Mouse (Mus musculus): ENCODE measurements around the gene Stpg3. TPM values are rescaled to one million over a fixed set of nuclear protein-coding genes. Genes with fewer than 3 reads are reported as not detected.

The Stpg3 gene
- not detected in 2 replicates for total RNA-seq (2023)

DNA sequence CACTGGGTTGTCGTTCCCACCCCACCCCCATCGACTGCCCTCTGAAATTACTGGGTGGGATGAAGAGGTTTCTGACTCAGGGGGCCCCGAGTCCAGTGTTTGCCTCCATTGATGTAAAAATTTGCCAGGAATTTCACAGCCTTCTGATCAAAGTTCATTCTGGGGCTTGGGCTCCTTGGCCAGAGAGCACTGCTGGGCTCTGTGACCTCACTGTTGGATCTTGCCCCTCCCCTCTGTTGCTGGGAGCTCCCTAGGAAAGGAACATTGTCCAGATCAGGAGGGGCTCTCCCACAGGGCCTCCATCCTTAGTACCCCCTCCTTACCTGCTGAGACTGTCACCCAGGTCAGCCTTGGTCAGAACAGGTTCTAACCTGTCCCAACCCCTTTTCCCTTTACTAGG is at the start of gene Stpg3:
Stpg3 (minus strand) TSS at position 194 of the 400 bp plus-strand sequence.

DNA sequence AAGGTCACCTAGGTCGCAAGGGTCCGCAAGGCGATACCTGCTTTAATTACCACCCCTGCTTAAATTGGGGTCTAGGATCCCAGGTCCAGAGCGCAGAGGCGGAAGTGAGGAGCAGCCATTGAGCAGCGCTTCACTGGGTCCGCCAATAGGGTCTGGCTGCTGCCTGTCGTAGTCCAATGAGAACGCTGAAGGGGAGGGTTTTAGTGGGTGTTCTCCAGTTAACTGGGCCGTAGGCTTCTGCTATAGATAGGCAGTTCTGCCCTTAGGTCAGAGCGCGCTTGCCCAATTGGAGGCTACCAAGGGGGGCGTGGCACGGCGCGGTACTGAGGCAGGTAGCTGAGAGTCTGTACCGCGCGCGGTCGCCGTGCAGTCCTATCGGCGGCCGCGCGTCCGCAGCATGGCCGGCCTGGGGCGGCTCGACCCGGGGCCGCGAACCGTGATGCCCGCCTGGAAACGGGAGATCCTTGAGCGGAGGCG is 47.9 kb upstream of the Stpg3 start, which contains the start of gene Tprn:
Tprn (plus strand) TSS at position 328 of the 477 bp plus-strand sequence.

GRCm38 (mm10) chr2:25255284-25255779 is 40.9 kb upstream of the Stpg3 start, which contains the start of gene Tmem203:
Tmem203 (plus strand) TSS chr2:25255439.

DNA sequence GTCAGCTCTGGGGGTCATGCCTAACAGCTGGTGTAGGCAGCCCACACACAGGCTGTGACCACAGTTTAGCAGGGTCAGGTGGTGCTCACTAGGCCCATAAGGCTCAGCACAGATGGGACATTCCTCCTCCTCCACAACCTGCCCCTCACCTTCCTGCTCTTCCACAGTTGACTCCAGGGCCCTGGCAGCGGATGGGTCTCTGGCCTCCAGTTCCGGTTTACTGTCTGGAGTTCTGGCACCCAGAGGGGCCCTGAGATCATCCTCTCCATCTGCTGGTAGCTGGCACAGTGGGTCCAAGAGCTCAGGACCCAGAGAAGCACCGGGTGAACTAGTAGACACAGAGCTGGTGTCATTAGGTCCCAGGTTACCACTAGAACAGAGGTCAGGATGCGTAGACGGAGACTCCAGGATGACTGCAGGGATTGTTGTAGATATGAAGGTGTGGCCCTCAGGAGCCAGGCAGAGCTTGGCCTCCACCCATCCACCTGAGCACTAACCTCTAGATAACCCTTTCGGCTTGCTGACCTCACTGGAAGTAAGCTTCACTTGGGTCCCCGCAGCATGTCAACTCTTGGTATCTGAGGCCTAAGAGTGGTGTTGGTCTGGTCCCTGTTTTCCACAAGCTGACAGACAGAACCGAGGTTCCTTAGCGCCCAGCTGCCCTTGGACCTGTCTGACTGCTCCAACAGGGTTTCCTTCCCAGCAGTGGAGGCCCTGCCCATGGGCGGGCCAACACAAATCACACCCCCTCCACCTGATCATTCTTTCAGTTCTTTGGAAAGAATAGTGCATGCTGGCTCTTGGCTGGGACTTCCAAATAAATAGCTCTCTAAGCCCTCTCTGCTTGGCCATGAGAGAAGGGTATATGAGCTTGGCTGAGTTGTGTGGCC is 32.0 kb upstream of the Stpg3 start, which contains the start of gene AL732309.1:
AL732309.1 (minus strand) TSS at position 681 of the 890 bp plus-strand sequence.

GRCm38 (mm10) chr2:25242101-25242506 is 27.7 kb upstream of the Stpg3 start, which contains the start of the genes Rnf208 and Cysrt1:
Rnf208 (plus strand) TSS chr2:25242255.
Cysrt1 (minus strand) TSS chr2:25242452.

DNA sequence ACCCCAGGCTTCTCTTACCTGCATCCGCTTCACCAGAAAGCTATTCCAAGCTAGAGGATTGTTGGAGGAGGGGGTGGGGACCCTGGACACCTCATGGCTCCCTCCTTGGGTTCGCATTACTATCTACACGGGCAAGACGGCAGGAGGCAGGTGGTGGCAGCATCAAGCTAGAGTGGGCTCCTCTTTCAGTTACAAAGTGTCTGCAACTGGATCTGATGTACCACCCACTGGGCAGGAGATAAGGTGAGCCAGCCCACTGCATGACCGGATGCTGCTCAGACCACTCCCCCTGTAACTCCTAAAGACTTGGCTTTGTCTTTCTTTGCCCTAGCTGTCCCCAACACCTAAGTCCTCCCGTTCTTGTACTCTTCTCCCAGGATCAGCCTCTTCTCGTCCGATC is 22.2 kb upstream of the Stpg3 start, which contains the start of gene Rnf224:
Rnf224 (minus strand) TSS at position 174 of the 400 bp plus-strand sequence.

GRCm38 (mm10) chr2:25234050-25234449 is 19.6 kb upstream of the Stpg3 start, which contains the start of gene Slc34a3:
Slc34a3 (minus strand) TSS chr2:25234364.

GRCm38 (mm10) chr2:25224492-25224765 is 10.0 kb upstream of the Stpg3 start, which contains the start of gene Tubb4b:
Tubb4b (minus strand) TSS chr2:25224702.

DNA sequence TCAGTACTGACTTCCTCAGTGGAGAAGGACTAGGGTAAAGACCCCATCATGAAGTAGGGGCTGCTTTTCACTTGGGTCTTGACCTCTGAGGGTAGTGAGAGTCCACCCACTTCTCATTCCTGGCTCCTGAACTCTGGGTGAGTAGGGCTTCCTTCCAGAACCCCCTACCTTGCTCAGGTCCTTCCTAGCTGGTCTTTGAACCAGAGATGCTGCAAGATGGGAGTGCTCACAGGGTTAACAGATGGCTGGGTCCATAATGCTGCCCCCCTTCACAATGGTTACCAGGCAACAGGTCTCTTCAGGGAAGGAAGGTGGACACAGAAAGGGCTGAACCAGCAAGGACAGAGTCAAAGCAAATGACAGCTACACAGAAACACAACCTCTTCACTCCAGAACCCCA is 4.0 kb upstream of the Stpg3 start, which contains the start of gene Fam166a:
Fam166a (plus strand) TSS at position 301 of the 400 bp plus-strand sequence.

DNA sequence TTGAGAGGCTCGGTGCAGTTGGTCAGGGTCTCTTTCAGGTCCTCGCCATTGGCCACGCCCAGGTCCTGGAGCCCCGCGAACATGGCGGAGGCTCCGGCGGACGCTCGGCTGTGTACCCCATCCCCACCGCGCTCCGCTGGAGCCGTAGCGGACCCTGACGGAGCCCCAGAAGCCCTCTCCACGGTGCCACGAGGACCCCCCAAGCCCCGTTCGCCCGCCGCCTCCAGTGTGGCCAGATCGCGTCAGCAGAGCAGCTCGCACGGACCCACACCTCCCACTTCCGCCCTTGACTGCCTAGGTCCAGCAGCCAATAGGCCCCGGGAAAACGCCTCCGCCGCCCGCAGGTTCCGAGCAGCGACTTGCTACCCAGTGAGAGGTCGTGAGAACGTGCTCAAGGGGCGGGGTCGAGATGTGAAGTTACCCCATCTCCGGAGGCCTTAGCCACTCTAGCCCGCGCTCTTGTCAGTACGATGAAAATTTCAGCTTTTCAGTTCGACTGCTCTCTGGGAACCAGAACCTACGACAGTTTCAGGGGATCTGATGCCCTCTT is 3.2 kb downstream of the Stpg3 start, which contains the start of gene Nelfb:
Nelfb (minus strand) TSS at position 369 of the 550 bp plus-strand sequence.

GRCm38 (mm10) chr2:25196172-25196954 is 18.1 kb downstream of the Stpg3 start, which contains the start of gene Tor4a:
Tor4a (minus strand) TSS chr2:25196886.

DNA sequence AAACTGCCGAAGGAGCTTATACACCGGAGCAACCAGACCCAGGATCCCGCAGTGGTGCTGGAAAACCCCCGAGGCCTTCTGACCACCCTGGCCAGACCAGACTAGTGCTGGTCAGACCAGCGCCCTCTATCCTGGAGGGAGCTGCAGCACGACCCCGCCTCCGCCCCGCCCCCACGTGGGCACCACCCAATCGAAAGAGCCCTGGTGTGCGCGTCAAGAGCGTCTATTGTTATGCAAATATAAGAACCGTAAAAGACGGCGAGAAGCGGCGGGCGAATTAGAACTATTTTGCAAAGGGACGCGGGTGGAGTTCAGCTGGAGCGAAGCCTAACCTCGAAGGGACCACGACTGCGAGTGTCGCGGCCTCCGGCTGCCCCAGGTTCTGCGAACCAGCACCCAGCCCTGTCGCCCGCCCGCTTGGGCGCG is 33.9 kb downstream of the Stpg3 start, which contains the start of gene Nrarp:
Nrarp (plus strand) TSS at position 281 of the 426 bp plus-strand sequence.

Other genes with a start within 250 kb of the Stpg3 start
- 22.6 and 25.4 TPM in 2 replicates for gene Mrpl41, start 239.5 kb downstream of the Stpg3 start, total RNA-seq (2023)
- gene Pnpla7, start 238.6 kb downstream of the Stpg3 start, total RNA-seq (2023) = 177 and 296 TPM in 2 replicates
- gene Nsmf, start 160.3 kb downstream of the Stpg3 start, total RNA-seq (2023) = 13.3 and 21.1 TPM in 2 replicates
- gene Entpd8, start 134.3 kb downstream of the Stpg3 start, total RNA-seq (2023) = not detected in 2 replicates
- gene Noxa1, start 119.5 kb downstream of the Stpg3 start, total RNA-seq (2023) = not detected in 2 replicates
- gene Nrarp, start 33.9 kb downstream of the Stpg3 start, total RNA-seq (2023) = 0.47 and 0.79 TPM in 2 replicates
- gene Tor4a, start 17.8 kb downstream of the Stpg3 start, total RNA-seq (2023) = 33.2 and 33.9 TPM in 2 replicates
- gene Nelfb, start 3.1 kb downstream of the Stpg3 start, total RNA-seq (2023) = 40.8 and 59.3 TPM in 2 replicates
- not detected in 2 replicates for gene Fam166a, start 4.1 kb upstream of the Stpg3 start, total RNA-seq (2023)
- 227 and 252 TPM in 2 replicates for gene Tubb4b, start 10.1 kb upstream of the Stpg3 start, total RNA-seq (2023)
- not detected in 2 replicates for gene Slc34a3, start 19.7 kb upstream of the Stpg3 start, total RNA-seq (2023)
- gene Rnf224, start 22.1 kb upstream of the Stpg3 start, total RNA-seq (2023) = not detected in 2 replicates
- gene Rnf208, start 27.6 kb upstream of the Stpg3 start, total RNA-seq (2023) = 0.57 TPM in 1 of 2 replicates, not detected in the other
- gene Cysrt1, start 27.8 kb upstream of the Stpg3 start, total RNA-seq (2023) = not detected in 2 replicates
- gene AL732309.1, start 32.2 kb upstream of the Stpg3 start, total RNA-seq (2023) = 3.1 and 5.6 TPM in 2 replicates
- gene Tmem203, start 40.8 kb upstream of the Stpg3 start, total RNA-seq (2023) = 18.5 and 30.7 TPM in 2 replicates
- 7.5 and 9.1 TPM in 2 replicates for gene Tprn, start 48.0 kb upstream of the Stpg3 start, total RNA-seq (2023)
- 52.4 and 52.7 TPM in 2 replicates for gene Ssna1, start 57.8 kb upstream of the Stpg3 start, total RNA-seq (2023)
- gene Anapc2, start 57.8 kb upstream of the Stpg3 start, total RNA-seq (2023) = 71.6 and 79.3 TPM in 2 replicates
- gene Tmem210, start 73.5 kb upstream of the Stpg3 start, total RNA-seq (2023) = not detected in 2 replicates
- gene Lrrc26, start 75.3 kb upstream of the Stpg3 start, total RNA-seq (2023) = not detected in 2 replicates
- not detected in 2 replicates for gene Grin1, start 104.5 kb upstream of the Stpg3 start, total RNA-seq (2023)
- gene Man1b1, start 117.7 kb upstream of the Stpg3 start, total RNA-seq (2023) = 30.4 and 42.8 TPM in 2 replicates
- 13.5 and 19.6 TPM in 2 replicates for gene Dpp7, start 141.7 kb upstream of the Stpg3 start, total RNA-seq (2023)
- gene Uap1l1, start 151.0 kb upstream of the Stpg3 start, total RNA-seq (2023) = 24.2 and 29.5 TPM in 2 replicates
- 8.6 and 10.6 TPM in 2 replicates for gene Sapcd2, start 157.7 kb upstream of the Stpg3 start, total RNA-seq (2023)
- not detected in 2 replicates for gene Entpd2, start 181.2 kb upstream of the Stpg3 start, total RNA-seq (2023)
- gene Npdc1, start 184.7 kb upstream of the Stpg3 start, total RNA-seq (2023) = not detected in 2 replicates
- 10.7 and 13.7 TPM in 2 replicates for gene Fut7, start 208.6 kb upstream of the Stpg3 start, total RNA-seq (2023)
- gene Abca2, start 214.1 kb upstream of the Stpg3 start, total RNA-seq (2023) = 19.6 and 21.3 TPM in 2 replicates
- gene Clic3, start 242.2 kb upstream of the Stpg3 start, total RNA-seq (2023) = not detected in 2 replicates
- 43.8 and 56.9 TPM in 2 replicates for gene Paxx, start 246.5 kb upstream of the Stpg3 start, total RNA-seq (2023)